Mouse (Mus musculus): ENCODE results near the gene Ciart.

DNA sequence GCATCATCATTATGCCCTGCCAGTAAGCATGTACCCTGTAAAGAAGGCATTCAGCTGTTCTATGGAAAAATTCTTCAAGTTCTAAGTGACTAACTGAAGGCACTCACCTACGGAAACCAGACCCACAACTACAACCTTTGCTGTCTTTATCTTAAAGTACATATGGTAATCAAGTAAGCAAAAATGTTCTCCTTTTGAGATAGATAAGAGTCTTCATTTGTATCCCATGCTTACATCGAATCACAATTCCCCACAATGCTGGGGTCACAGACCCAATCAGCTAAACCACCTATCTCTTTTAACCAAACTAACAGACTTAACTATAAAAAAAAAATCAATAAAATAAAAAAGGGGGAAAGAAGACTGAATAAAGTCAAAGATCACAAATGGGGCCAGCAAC is 42.8 kb downstream of the Ciart start:
- TF ChIP-seq CTCF (IDR thresholded peaks at IDR 0.05; ENCODE audit: low read depth): no peak
- 0 out of 2 replicates have a peak, but pooled peaks have one; percentile 34 for TF ChIP-seq EP300 (IDR thresholded peaks at IDR 0.05; ENCODE audit: low read depth)
